Mouse (Mus musculus) adrenal gland, postnatal 10 days (tissue): ENCODE data around the gene Med17. TPM values are rescaled to one million over a fixed set of nuclear protein-coding genes. Genes with fewer than 3 reads are reported as not detected.

Source experiments
- DNase-seq: peaks from one replicate; pipeline ENCODE4 v3.0.0; 2021; ENCODE audit warnings: mixed read lengths
- microRNA-seq: library from miRNA; unstranded; fragments of <30 nt; microRNA quantifications from one replicate; pipeline ENCODE4 v1.2.0, GENCODE M21; 2021
- total RNA-seq, 2 experiments: library from RNA; stranded (reverse); gene quantifications; 2 replicates each; pipeline ENCODE4 v1.2.3; 2021

Med17 gene
- total RNA-seq, 2 experiments from 2014 or later, result 32.9 to 33.2 TPM

GRCm38 (mm10) chr9:15237516-15238296 is 42.0 kb downstream of the Med17 start:
- no peak for DNase-seq

GRCm38 (mm10) chr9:15235986-15236385 is 43.7 kb downstream of the Med17 start:
- DNase-seq, result no peak

GRCm38 (mm10) chr9:15233604-15234003 is 46.1 kb downstream of the Med17 start:
- no peak for DNase-seq

GRCm38 (mm10) chr9:15232445-15232844 is 47.3 kb downstream of the Med17 start:
- no peak for DNase-seq

- no peak for DNase-seq
Measured at GRCm38 (mm10) chr9:15224912-15225311, 54.8 kb downstream of the Med17 start.

- DNase-seq, result no peak
Measured at GRCm38 (mm10) chr9:15213695-15214094, 66.0 kb downstream of the Med17 start.

GRCm38 (mm10) chr9:15211876-15212275 is 67.9 kb downstream of the Med17 start:
- DNase-seq, result peak; percentile 36

Small RNA genes lying within 50 kb of the gene (microRNA-seq; reads per million reads assigned to microRNA genes)
- gene Gm49349 (not detected), gene mmu-mir-7650 (not detected)

Other genes with a start within 250 kb of the Med17 start
- 10 to 100 TPM; 13.5 to 14.6 TPM for gene Panx1, start 234.5 kb downstream of the Med17 start, total RNA-seq
- under 1 TPM; 0.15 TPM for gene Hephl1, start 167.8 kb downstream of the Med17 start, total RNA-seq
- gene Vstm5, start 40.9 kb downstream of the Med17 start, total RNA-seq, result 1 to 10 TPM in 1 of 2 experiments, under 1 TPM in 1; 0.63 to 1.4 TPM
- gene Taf1d, start 26.3 kb upstream of the Med17 start, total RNA-seq, result 100 to 1,000 TPM in 1 of 2 experiments, 10 to 100 TPM in 1; 97.2 to 112 TPM
- 100 to 1,000 TPM; 126 to 134 TPM for gene 4931406C07Rik, start 26.5 kb upstream of the Med17 start, total RNA-seq
- 10 to 100 TPM; 12.4 to 18.6 TPM for gene Cep295, start 77.9 kb upstream of the Med17 start, total RNA-seq
- 10 to 100 TPM; 35.0 to 39.0 TPM for gene Smco4, start 213.5 kb upstream of the Med17 start, total RNA-seq